Mouse (Mus musculus): ENCODE data around the gene Ccm2l.

Gene Ccm2l

DNA sequence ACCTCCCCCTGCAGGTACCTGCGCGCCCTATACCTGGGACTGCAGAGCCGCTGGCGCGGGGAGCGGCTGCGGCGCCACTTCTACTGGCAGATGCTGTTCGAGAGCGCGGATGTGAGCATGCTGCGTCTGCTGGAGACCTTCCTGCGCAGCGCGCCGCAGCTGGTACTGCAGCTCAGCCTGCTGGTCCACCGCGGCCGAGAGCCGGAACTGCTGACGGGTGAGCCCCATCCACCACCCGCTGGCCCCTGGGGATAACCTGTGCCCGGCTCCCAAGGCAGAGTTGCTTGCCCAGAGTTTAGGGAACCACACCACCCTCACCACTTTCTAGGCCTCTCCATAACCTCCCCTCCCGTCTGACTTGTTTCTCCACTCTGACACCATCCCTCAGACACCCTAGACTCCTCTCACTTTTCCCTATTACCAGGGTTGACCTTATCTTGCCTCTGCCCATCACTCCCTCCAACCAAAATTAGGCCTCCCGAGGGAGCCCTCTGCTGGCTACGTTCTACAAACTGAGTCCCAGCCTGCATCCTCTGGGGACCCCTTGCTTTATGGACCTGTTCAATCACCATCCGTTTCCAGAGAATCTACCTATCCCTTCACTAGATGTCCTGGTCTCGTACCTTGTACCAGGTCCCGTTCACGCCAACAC is 12.9 kb upstream of the Ccm2l start:
- DNase-seq (ENCODE audit: low spot score in 2 of 2): no peak

DNA sequence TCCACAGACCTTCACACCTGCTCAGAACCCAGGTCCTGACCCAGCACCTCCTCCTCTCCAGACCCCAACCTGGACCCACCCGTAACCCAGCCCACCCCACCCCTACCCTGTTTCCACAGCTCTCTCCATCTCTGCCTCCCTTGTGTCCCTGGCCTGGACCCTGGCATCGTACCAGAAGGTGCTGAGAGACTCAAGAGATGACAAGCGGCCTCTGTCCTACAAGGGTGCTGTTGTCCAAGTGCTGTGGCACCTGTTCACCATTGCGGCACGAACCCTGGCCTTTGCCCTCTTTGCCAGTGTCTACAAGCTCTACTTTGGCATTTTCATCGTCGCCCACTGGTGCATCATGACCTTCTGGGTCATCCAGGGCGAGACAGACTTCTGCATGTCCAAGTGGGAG is 11.9 kb upstream of the Ccm2l start:
- DNase-seq (ENCODE audit: low spot score in 2 of 2): no peak

DNA sequence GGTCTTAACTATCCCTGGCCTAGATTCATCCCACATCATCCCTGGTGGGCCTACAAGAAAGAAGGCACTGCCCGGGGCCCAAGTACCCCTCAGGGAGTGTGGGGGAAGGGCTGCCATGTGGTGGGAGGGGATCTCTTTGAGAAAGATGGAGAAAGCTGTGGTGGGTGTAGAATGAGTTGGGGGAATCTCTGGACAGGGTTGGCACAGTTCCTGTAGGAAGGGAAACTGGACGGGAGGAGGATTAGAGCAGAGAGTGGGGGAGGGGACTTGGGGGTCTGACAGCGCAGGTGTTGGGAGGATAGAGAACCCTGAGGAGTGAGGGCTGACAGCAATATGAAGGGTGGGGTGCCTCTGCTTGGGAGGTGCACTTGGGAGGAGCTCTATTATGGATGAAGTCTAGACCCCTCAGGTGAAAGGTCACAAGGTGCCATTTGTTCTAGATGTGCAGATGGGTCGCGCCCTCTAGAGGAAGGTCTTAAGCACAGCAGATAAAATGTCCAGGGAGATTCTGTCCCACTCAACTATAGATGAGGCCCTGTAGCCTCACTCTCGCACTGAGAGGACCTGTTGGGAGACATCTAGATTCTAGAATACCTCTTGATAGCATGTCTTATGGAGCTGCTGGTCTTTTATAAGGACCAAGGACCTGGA is 10.4 kb upstream of the Ccm2l start:
- DNase-seq (ENCODE audit: low spot score in 2 of 2): no peak

DNA sequence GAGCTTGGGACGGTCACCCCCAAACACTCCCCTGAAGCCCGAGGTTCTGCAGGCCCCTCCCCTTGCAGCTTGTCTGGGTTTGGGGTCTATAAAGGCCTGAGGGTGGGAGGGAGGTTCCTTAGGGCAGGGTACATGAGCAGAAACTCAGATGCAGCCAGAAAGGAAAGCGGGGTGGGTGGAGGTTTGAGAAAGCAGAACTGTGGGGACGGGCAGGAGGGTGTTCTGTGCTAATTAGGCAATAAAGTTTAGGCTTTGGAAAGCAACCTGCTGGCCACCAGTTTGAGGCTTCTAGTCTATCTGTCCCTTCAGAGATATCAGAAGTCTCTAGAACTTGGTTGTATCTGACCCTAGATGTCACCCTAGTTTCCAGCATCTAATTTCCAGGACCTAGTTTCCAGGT is 7.4 kb upstream of the Ccm2l start:
- no peak for DNase-seq (ENCODE audit: low spot score in 2 of 2)

DNA sequence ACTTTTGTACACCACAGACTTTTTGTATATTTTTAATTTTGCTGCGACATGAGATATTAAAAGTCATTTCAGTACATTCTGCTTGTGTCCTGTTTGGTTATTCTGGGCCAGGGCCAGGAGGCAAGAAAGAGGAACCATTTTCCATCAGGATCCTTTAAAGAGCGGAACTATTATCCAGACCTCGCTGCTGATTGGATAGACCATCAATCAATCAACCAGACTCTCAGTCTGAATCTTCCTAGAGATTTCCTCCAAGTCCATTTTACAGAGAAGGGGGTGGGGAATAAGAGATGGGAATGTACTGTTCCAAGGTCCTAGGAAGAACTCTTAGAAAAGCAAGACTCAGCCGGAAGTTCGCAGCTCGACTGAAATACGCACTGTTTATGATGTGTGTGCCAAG is 5.5 kb upstream of the Ccm2l start:
- no peak for DNase-seq (ENCODE audit: low spot score in 2 of 2)

DNA sequence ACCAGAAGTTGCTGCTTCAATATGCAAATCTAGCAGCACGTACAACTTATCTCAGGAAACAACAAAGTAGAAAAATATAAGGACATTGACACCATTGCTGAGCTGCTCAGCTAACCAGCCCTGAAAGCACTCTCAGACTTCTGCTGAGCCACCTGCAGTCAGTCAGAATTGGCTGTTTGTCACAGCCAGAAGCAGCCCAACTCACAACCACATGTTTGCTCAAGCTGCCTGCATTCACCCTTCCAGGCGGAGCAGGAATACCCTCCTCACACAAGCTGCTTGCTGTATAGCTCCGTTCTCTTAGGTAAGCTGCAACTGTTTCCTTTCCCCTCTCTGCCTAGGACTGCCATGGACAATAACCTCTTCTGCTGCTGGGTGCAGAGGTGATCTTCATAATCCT is 2.4 kb upstream of the Ccm2l start:
- DNase-seq (ENCODE audit: low spot score in 2 of 2): peak; percentile 52 to 67

DNA sequence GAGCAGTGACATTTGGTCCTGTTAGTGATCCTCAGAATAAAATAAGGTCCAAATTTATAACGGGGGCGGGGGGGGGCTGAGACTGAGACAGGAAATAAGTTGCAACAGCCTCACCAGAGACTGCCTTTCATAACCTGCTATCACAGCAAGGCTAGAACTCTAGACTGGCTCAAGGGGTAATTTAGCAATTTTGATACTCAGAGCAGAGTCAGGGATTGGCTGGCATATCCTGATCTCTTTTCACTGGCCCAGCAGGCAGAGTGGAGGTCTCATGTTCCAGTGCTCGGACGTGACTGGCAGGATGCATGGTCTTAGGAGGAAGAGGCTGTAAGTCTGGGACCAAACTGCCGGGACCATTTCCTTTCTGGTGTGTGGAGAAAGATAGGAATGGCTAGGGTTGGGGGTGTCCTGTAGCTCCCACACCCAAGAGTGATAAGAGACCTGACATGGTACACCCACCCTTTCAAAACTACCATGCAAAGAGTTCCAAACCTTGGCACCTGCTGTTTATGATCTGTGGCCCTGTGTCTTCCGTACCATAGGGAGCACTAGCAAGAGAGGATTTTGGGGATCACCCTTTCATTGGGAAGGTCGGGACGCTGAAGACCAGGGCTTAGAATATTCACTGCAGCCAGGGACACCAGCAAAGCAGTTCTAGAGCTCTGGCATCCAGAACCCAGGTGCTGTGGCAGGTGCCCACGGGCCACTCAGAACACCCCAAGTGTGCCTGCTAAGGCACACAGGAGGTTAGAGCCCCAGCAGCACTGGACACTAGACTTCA is 1.4 kb upstream of the Ccm2l start:
- DNase-seq (ENCODE audit: low spot score in 2 of 2): no peak

DNA sequence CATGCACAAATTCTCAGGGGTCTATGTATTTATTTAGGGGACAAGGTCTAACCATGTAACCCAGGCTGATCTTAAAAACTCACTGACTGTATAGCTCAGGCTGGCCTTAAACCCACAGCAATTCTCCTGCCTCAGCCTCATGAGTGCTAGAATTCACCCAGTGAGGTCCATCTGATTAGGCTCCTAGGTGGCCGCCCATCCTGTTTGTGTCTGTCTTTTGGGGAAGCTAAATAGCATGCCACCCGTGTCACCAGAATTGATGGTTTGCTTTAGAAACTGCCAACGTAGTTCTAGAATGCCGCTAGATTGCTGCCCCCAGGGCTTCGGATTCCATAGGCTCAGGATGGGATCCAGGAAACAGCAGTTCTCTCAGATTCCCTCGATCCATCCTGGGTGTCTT is 1.2 kb downstream of the Ccm2l start:
- DNase-seq (ENCODE audit: low spot score in 2 of 2): no peak

DNA sequence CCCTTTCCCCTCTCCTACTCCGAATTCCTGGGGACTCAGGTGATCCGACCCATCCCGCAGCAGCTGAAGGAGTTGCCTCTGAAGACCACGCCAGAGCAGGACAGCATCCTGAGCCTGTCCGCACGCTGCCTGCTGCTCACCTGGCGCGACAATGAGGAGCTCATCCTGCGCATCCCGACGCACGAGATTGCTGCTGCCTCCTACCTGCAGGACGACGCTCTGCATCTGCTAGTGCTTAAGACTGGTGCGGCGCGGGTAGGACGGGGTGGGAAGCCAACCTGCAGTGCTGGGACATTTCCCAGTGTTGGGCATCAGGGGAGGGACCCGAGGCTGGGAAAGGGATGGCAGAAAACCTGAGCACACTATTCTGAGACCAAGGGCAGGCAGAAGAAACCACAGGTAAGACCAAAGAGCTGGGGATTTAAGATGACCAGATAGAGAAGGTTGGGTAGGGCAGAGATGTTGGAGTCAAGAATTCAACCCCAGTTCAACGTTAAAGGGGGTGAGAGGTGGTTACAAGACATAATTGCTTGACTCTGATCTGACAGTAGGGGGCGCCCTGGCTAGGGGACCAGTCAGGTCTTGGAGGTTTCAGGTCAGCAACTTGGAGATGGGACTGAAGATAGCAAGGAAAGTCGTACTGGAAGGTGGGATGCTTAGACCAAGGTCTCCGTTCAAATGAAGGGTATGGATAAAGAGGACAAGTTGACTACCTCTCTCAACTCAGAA is 5.2 kb downstream of the Ccm2l start:
- no peak for DNase-seq (ENCODE audit: low spot score in 2 of 2)

DNA sequence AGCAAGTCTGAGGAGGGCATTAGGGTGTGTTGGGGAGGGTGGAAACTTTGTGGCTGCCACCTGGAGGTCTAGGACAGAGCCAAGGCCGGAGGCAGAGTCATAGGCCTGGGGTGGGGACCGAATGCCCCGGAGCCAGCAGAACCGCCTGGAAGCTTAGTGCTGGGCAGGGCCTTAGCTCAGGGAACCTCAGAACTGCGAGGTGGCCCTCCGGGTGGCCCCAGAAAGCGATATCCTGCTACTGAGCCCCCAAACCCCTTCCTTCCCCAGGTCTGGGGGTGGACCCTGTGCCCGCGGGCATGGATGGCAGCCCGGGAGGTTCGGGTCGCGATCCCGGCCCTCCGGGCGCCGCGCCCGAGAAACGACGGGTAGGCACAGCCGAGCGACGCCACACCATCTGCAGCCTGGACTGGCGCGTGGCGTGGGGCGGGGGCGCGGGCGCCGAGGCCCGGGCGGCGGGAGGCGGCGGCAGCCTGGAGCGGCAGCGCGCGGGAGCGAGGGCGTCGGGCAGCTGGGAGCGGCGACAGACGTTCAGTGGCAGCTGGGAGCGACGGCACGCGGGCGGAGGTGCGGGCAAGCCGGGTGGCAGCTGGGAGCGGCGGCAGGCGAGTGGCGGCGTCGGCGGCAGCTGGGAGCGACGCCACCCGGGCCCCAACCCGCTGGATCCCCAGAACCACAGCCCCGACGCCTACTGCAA is 5.9 kb downstream of the Ccm2l start:
- peak; percentile 63 to 66 for DNase-seq (ENCODE audit: low spot score in 2 of 2)

DNA sequence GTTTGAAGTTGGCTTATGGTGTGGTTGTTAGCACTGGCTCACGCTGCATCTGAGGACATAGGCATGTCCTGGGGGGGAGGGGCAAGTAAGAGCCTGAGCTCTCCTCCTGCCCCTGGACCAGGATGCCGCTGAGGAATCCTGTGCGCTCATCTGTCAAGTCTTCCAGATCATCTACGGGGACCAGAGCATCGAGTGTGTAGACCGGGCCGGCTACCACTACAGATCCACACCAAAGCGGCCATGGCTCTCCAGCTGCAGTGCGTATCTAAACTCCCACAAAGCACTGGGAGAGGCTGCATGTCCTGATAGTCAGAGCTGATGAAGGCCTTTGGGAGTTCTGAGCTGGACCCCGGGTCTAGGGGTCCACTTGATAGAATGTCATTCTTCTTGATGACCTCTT is 8.9 kb downstream of the Ccm2l start:
- DNase-seq (ENCODE audit: low spot score in 2 of 2): no peak

DNA sequence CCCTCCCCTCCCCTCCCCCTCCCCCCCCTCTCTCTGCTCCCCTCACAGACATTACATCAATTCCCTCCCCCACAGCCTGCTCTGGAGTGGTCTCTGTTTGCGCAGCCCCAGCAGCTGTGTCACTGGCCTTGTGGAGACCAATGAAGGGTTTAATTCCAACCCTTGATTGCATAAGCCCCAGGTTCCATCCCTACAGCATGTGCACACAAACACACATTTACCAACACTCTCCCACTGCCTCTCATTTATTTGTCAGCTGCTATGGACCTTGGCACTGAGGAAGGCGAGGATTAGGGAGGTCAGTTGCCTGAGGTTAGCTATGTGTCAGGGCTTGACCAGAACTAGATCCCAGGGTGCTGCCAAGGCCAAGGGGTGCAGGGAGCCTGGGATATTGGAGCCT is 10.2 kb downstream of the Ccm2l start:
- DNase-seq (ENCODE audit: low spot score in 2 of 2): peak in 1 of 2 experiments; percentile 22

DNA sequence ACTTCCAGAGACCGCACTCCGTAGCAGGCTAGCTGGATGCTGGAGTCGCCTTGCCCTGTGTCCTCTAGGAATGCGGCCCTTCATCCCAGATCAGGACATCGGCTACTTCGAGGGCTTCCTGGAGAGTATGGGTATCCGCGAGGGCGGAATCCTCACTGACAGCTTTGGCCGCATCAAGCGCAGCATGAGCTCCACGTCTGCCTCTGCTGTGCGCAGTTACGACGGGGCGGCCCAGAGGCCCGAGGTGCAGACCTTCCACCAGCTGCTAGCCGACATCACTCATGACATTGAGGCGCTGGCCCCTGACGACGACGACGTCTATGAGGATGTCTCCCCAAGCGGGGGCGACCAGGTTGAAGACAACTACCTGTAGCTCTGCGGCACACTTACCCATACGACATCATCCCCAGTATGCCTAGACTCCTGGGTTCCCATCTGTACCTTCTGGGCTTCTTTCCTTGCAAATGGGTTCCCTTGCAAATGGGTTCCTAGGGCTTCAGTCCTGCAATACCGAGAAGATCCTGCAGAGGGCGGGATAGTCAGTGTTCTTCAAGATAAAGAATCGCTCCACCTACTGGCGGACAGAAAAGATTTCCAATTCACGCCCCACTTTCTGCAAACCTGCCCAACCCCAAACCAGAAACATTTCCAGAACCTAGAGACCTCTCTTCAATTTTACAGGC is 15.2 kb downstream of the Ccm2l start:
- DNase-seq (ENCODE audit: low spot score in 2 of 2): peak; percentile 68 to 83

DNA sequence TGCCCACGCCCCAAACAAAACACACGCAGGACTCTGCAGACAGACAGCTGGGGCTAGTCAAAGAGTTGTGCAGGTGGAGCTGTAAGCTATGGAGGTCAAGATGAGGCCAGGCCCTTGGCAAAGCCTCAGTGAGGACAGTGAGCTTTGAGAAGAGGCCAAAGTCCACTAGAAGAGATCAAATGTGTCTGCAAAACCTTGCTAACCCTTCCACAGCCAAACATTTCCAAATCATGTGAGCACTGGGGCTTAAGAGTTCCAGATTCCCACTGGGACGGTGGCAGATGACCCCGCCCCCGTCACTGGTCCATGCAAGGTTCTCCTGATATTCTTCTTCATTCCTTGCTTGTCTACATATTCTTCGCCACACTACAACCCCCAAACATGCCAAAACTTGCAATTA is 16.1 kb downstream of the Ccm2l start:
- no peak for DNase-seq (ENCODE audit: low spot score in 2 of 2)

DNA sequence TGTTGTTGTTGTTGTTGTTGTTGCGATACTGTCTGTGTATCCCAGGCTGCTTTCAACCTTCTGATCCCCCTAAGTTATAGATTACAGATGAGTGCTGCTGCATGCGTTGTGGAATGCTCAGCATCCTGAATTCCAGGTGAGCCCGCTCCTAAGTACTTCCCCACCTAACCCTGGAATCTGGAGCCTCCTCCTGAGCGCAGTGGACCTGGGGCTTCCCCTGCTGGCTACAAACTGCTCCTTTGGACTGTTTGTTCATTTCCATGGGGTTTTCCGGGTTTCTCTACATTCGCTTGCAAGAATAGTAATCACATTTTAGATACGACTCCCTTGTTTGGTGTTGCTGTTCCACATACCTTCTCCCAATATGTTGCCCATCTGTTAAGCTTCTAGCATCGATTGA is 17.5 kb downstream of the Ccm2l start:
- DNase-seq (ENCODE audit: low spot score in 2 of 2): no peak

DNA sequence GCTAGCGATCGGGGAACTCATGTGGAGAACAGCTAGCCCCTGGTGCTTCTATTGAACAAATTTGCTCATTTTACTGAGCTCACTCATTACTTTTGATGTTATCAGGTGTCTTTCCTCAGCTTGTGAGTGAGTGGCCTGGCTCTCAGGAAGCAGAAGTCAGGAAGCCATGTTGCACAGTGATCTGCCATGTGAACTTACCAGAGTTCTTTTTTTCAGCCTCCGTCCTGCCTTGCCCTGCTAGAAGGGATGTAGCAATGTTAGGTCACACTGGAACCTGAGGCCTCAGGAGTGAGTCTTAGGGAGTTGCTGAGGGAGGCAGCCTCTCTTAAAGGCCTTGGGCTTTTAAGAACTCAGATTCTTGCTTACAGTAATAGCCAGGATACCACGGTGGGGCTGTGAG is 18.1 kb downstream of the Ccm2l start:
- DNase-seq (ENCODE audit: low spot score in 2 of 2): no peak

DNA sequence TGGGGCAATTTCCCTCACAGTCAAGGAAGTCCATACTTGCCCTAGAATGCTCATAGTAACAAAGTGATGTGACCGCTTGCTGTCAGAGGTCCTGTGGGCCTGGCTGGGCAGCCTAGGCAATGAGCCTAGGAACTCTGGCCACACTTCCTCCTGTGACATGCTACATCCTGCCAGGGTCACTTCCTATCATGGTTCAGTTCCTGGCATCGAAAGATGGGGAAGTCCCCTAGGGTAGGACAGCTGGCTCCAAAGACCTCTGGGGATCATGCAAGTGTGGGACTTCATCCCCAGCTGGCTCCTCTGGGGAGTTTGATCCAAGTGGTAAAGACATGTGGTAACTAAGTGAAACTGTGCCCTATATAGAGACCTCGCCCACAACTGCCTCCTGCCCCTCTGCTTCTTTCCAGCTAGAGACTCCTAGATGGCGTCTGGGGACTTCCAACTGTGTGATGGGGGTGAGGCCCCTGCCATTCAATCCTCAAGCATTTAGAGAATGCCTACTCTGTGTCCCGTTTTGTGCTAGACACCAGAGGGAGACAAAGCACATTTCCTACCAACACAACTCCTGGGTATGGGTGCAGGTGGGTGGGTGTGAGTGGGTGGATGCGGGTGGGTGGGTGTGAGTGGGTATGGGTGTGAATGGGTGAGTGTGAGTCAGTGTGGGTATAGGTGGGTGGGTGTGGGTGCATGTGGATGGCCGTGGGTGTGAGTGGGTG is 18.7 kb downstream of the Ccm2l start:
- DNase-seq (ENCODE audit: low spot score in 2 of 2): no peak

DNA sequence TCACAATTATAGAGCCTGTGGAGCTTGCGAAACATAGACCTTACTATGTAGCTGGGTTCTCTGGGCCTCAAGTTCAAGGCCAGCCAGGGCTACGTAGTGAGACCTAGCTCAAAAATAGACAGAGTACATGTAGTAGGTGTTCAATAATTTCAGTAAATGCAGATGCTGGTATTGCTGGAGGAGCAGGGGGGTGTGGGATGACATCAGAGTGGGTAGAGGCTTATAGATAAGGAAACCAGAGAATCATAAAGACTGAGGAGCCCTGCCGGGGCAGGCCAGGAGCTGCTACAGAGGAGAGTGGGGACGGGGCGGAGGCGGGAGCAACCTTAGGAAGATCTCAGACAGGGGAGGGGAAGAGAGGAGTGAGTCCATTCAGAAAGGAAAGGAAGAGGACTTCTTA is 19.8 kb downstream of the Ccm2l start:
- DNase-seq (ENCODE audit: low spot score in 2 of 2): no peak

DNA sequence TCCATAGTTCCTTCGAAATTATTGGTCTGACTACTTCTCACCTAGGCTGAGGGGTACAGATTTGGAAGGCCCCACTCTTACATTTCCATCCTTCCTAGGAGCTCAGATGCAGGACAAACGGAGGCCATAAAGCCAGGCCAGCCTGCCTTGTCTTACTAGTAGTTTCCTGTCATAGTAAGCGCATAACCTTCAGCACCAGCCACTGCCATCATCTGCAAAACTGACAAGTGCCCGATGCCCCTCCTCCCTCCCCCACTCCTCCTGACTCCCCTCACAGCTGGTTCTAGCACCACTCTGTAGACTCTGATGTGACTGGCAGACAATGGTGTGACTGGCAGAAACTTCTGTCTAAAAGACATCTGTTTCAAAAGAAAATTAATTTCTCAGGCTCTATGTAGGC is 20.4 kb downstream of the Ccm2l start:
- DNase-seq (ENCODE audit: low spot score in 2 of 2): no peak

DNA sequence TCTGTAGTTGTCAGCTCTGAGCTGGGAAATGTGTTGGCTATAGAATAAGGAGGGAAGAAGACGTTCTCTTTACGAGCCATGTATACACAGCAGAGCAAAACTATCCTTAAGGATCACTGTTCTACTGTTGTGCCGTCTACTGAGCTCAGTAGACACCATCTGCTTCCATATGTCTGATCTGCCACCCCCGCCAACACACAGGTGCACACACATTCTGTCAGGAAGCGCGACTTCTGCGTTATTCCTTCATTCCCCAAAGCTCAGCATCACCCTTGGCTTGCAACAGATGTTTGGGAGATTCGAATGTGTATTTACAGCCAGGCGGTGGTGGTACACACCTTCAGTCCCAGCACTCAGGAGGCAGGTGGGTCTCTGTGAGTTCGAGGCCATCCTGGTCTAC is 21.3 kb downstream of the Ccm2l start:
- peak in 1 of 2 experiments; percentile 53 for DNase-seq (ENCODE audit: low spot score in 2 of 2)

DNA sequence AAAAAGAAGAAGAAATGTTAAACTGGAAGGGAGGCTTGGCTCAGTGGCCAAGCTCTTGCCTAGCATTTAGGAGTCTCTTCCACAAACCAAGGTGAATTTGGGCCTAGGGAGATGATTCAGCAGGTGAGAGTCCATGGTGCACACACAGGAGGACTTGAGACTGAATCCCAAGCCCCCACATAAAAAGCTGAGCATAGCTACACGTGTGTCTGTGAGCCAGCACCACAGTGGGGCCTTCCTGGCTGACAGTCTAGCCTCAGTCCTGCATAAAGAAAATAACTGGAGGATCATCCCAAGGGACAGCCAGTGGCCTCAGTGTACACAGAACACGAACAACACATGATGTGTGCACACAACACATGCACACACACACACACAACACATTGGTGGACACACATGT is 23.6 kb downstream of the Ccm2l start:
- DNase-seq (ENCODE audit: low spot score in 2 of 2): no peak

Data from right cerebral cortex, postnatal 10 days (tissue).